ENCODE assay signal across 23 mouse cellular contexts in the genomic region with DNA sequence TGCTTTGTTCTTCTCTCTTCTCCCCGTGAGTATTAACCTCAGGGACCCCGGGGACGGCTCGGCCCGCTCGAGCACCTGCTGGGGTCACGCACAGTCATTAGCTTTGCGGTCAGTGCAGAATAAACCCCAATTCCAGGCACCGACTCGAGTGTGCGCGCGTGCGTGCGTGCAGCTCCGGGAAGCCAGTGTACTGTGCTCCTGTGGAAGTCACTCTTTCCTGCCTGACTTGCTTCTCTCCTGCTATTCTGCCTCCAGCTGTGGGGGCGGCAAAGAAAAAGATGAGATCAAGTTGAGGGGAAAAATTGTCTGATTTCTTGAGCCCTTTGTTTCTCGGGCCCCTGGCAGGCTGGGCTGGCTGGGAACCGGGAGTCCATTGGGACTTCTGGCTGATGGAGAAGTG. TPM values are rescaled to one million over a fixed set of nuclear protein-coding genes. Genes with fewer than 3 reads are reported as not detected.
DNase-seq lines count a peak whose midpoint lies in the region; ATAC-seq lines count a peak whose summit lies in the region.
"Had no signal": no experiment of that assay in that cellular context is flagged by ENCODE, and none has a peak within 500 bp of the region (broad histone marks: within the 10 kb centered on the region; RNA-seq: fewer than 3 reads in every experiment).

No protein-coding gene starts in this region.

- peaks cover 69% of the 10 kb centered on the region for H3K4me1 ChIP-seq in forebrain, embryonic 16.5 days (replicated peaks; ENCODE audit: control insufficient read depth, insufficient read depth, low read length)
- peaks cover 99% of the 10 kb centered on the region for H3K4me1 ChIP-seq in forebrain, embryonic 12.5 days
- H3K4me1 ChIP-seq in midbrain, embryonic 15.5 days = peaks cover 43% of the 10 kb centered on the region

- H3K27me3 ChIP-seq in forebrain, embryonic 16.5 days (replicated peaks; ENCODE audit: control insufficient read depth, insufficient read depth, low read length) = peaks cover 59% of the 10 kb centered on the region
- H3K27me3 ChIP-seq in forebrain, embryonic 12.5 days = peaks cover 98% of the 10 kb centered on the region
- H3K27me3 ChIP-seq in midbrain, embryonic 15.5 days (replicated peaks) = peaks cover 62% of the 10 kb centered on the region

- no peak for ATAC-seq in forebrain, embryonic 16.5 days
- no peak for ATAC-seq in forebrain, embryonic 12.5 days (ENCODE audit: low FRiP score)
- no peak for ATAC-seq in midbrain, embryonic 15.5 days (replicated peaks)
- ATAC-seq: forebrain, embryonic 15.5 days; liver, postnatal 0 days had no signal

- H3K9ac ChIP-seq in forebrain, embryonic 16.5 days (replicated peaks; ENCODE audit: low read depth, low read length) = peak overlapping the region; percentile 12; the same call in 1 of the 2 replicates
- H3K9ac ChIP-seq in forebrain, embryonic 12.5 days = no peak overlapping the region
- H3K9ac ChIP-seq in midbrain, embryonic 15.5 days = 0 out of 2 replicates have a peak overlapping the region, but pooled peaks have one; percentile 6
- H3K9ac ChIP-seq: embryonic facial prominence, embryonic 13.5 days; forebrain, embryonic 15.5 days; kidney, embryonic 15.5 days; liver, postnatal 0 days had no signal

- H3K4me2 ChIP-seq in forebrain, embryonic 16.5 days (ENCODE audit: low read length) = no peak overlapping the region
- no peak overlapping the region for H3K4me2 ChIP-seq in forebrain, embryonic 12.5 days
- 0 out of 2 replicates have a peak overlapping the region, but pooled peaks have one; percentile 3 for H3K4me2 ChIP-seq in midbrain, embryonic 15.5 days
- H3K4me2 ChIP-seq: embryonic facial prominence, embryonic 13.5 days; forebrain, embryonic 15.5 days; kidney, embryonic 15.5 days had no signal

- H3K36me3 ChIP-seq in forebrain, embryonic 16.5 days (ENCODE audit: control insufficient read depth, insufficient read depth) = no peaks in the 10 kb centered on the region
- H3K36me3 ChIP-seq in forebrain, embryonic 12.5 days (replicated peaks) = no peaks in the 10 kb centered on the region
- H3K36me3 ChIP-seq in midbrain, embryonic 15.5 days (replicated peaks) = no peaks in the 10 kb centered on the region
- H3K36me3 ChIP-seq: embryonic facial prominence, embryonic 13.5 days; forebrain, embryonic 15.5 days; kidney, embryonic 15.5 days; limb, embryonic 10.5 days had no signal

- no peaks in the 10 kb centered on the region for H3K9me3 ChIP-seq in forebrain, embryonic 16.5 days (ENCODE audit: control insufficient read depth, low read length)
- no peaks in the 10 kb centered on the region for H3K9me3 ChIP-seq in forebrain, embryonic 12.5 days
- H3K9me3 ChIP-seq in midbrain, embryonic 15.5 days = no peaks in the 10 kb centered on the region
- H3K9me3 ChIP-seq: embryonic facial prominence, embryonic 13.5 days; forebrain, embryonic 15.5 days; kidney, embryonic 15.5 days; limb, embryonic 10.5 days had no signal

- no peak overlapping the region for H3K4me3 ChIP-seq in forebrain, embryonic 16.5 days (replicated peaks; ENCODE audit: low read length)
- H3K4me3 ChIP-seq in forebrain, embryonic 12.5 days (replicated peaks) = no peak overlapping the region
- no peak overlapping the region for H3K4me3 ChIP-seq in midbrain, embryonic 15.5 days
- H3K4me3 ChIP-seq: embryonic facial prominence, embryonic 13.5 days; erythroblast, embryonic 14.5 days; forebrain, embryonic 15.5 days; gastrocnemius, adult 2 months; kidney, embryonic 15.5 days; limb, embryonic 10.5 days had no signal

- peak; percentile 30 to 41 for DNase-seq in left cerebral cortex, adult 18-20 months (ENCODE audit: low spot score in 2 of 2)
- no peak for DNase-seq in left cerebral cortex, postnatal 4 days
- DNase-seq in right cerebral cortex, adult 18-20 months = peak; percentile 48
- no peak for DNase-seq in right cerebral cortex, postnatal 4 days
- no peak for DNase-seq in layer of hippocampus, adult 8-10 months (ENCODE audit: low spot score in 2 of 2)
- DNase-seq: adrenal gland, adult 2 months; cerebellum, adult 11-12 months; cerebellum, postnatal 10 days; gastrocnemius, adult 2 months; kidney, adult 11 months; kidney, postnatal 4 days; liver; liver, postnatal 0 days; right cerebral cortex, postnatal 14 days; spleen, adult 18-20 months had no signal

- no peak overlapping the region for H3K27ac ChIP-seq in forebrain, embryonic 16.5 days (ENCODE audit: low read length)
- H3K27ac ChIP-seq in forebrain, embryonic 12.5 days = no peak overlapping the region
- no peak overlapping the region for H3K27ac ChIP-seq in midbrain, embryonic 15.5 days
- H3K27ac ChIP-seq: embryonic facial prominence, embryonic 13.5 days; forebrain, embryonic 15.5 days; gastrocnemius, adult 2 months; kidney, embryonic 15.5 days; limb, embryonic 10.5 days had no signal

- intact Hi-C loops in left cerebral cortex, postnatal 4 days (cut with DNase I) = no loop called here

- WGBS in forebrain, embryonic 16.5 days = 50% methylated on average over 19 of the region's 19 CpGs
- WGBS in forebrain, embryonic 12.5 days = 49% methylated on average over 19 of the region's 19 CpGs
- WGBS in midbrain, embryonic 15.5 days = 28% methylated on average over 19 of the region's 19 CpGs

RNA-seq across cellular contexts. Expression of a gene that starts 27.6 kb away (rescaled TPM):
- polyA plus RNA-seq in forebrain, embryonic 16.5 days (2015; fragmentation: Nextera tagmentation; extraction: Ambion mirVana) = 6.0 and 8.0 TPM in 2 replicates
- 4.0 and 4.9 TPM in 2 replicates for polyA plus RNA-seq in forebrain, embryonic 12.5 days (2016; fragmentation: Nextera tagmentation; extraction: Ambion mirVana)
- 10 to 100 TPM; 44.0 to 49.5 TPM for total RNA-seq in left cerebral cortex, adult 18-20 months (2021)
- 10 to 100 TPM; 14.7 to 18.2 TPM for total RNA-seq in left cerebral cortex, postnatal 4 days (2021)
- 7.6 and 9.4 TPM in 2 replicates for polyA plus RNA-seq in midbrain, embryonic 15.5 days (2015; fragmentation: Nextera tagmentation; extraction: Ambion mirVana)
- 10 to 100 TPM; 35.1 to 46.8 (median 38.7) TPM for total RNA-seq in layer of hippocampus, adult 8-10 months (2022)

Comparison
In these comparisons a context has a peak if more than half of its experiments do, and no peak if none do; other contexts are left out.
1. DNase-seq: peak in left cerebral cortex, adult 18-20 months (2 of 2) and right cerebral cortex, adult 18-20 months (single experiment); none in left cerebral cortex, postnatal 4 days (single experiment), right cerebral cortex, postnatal 4 days (single experiment) and layer of hippocampus, adult 8-10 months (0 of 2).